Mouse (Mus musculus) spleen, postnatal 4 days (tissue): ENCODE measurements around the gene Ddr2.
A peak's percentile ranks its signal among the peaks of the same experiment; 100 is the strongest.
"Not testable (repeated sequence)": the region's sequence is repeated elsewhere in the genome, so short reads cannot be mapped to it uniquely, and the experiment has no call there.

Source experiments
- DNase-seq, 2 experiments: peaks; one replicate each; pipeline ENCODE4 v3.0.0; 2022; ENCODE audit warnings: low spot score in 2 of 2

Ddr2 gene

GRCm38 (mm10) chr1:170102814-170103213 lies 7.7 kb downstream of the Ddr2 start:
- not testable (repeated sequence) for DNase-seq

- no peak for DNase-seq
Observed at GRCm38 (mm10) chr1:170086631-170087030, 23.9 kb downstream of the Ddr2 start.

GRCm38 (mm10) chr1:170084151-170084796 lies 26.3 kb downstream of the Ddr2 start:
- no peak for DNase-seq

- DNase-seq: no peak
Observed at GRCm38 (mm10) chr1:170080907-170081306, 29.7 kb downstream of the Ddr2 start.

- no peak for DNase-seq
Observed at GRCm38 (mm10) chr1:170079465-170079864, 31.1 kb downstream of the Ddr2 start.

- DNase-seq: no peak
Observed at GRCm38 (mm10) chr1:170076339-170076738, 34.2 kb downstream of the Ddr2 start.

GRCm38 (mm10) chr1:170073768-170074167 lies 36.8 kb downstream of the Ddr2 start:
- DNase-seq: no peak

GRCm38 (mm10) chr1:170069143-170069542 lies 41.4 kb downstream of the Ddr2 start:
- DNase-seq: no peak

GRCm38 (mm10) chr1:170065931-170066330 lies 44.6 kb downstream of the Ddr2 start:
- DNase-seq: no peak

GRCm38 (mm10) chr1:170065009-170065408 lies 45.6 kb downstream of the Ddr2 start:
- DNase-seq: no peak

GRCm38 (mm10) chr1:170064083-170064494 lies 46.5 kb downstream of the Ddr2 start:
- no peak for DNase-seq

- no peak for DNase-seq
Observed at GRCm38 (mm10) chr1:170060214-170060613, 50.3 kb downstream of the Ddr2 start.

GRCm38 (mm10) chr1:170059347-170059746 lies 51.2 kb downstream of the Ddr2 start:
- DNase-seq: peak in 1 of 2 experiments; percentile 56

GRCm38 (mm10) chr1:170058051-170058450 lies 52.5 kb downstream of the Ddr2 start:
- peak in 1 of 2 experiments; percentile 55 for DNase-seq

- no peak for DNase-seq
Observed at GRCm38 (mm10) chr1:170057607-170058006, 53.0 kb downstream of the Ddr2 start.

GRCm38 (mm10) chr1:170056921-170057320 lies 53.6 kb downstream of the Ddr2 start:
- no peak for DNase-seq

- no peak for DNase-seq
Observed at GRCm38 (mm10) chr1:170056214-170056613, 54.3 kb downstream of the Ddr2 start.

- DNase-seq: no peak
Observed at GRCm38 (mm10) chr1:170052469-170053065, 58.0 kb downstream of the Ddr2 start.

GRCm38 (mm10) chr1:170051631-170052177 lies 58.9 kb downstream of the Ddr2 start:
- DNase-seq: no peak

GRCm38 (mm10) chr1:170048434-170048833 lies 62.1 kb downstream of the Ddr2 start:
- DNase-seq: no peak

- no peak for DNase-seq
Observed at GRCm38 (mm10) chr1:170044726-170045471, 65.7 kb downstream of the Ddr2 start.

GRCm38 (mm10) chr1:170043753-170044152 lies 66.8 kb downstream of the Ddr2 start:
- no peak for DNase-seq

- no peak for DNase-seq
Observed at GRCm38 (mm10) chr1:170042996-170043395, 67.6 kb downstream of the Ddr2 start.
